Mouse (Mus musculus) lung, adult 2 months (tissue): Measurements from ENCODE around the gene Nab2. TPM values are rescaled to one million over a fixed set of nuclear protein-coding genes. Genes with fewer than 3 reads are reported as not detected.

Experiments
- DNase-seq: peaks from one replicate; pipeline ENCODE4 v3.0.0; 2022
- H3K4me1 ChIP-seq: fragments of 200-500 bp; 2 replicates; pipeline ENCODE4 v1.6.1; 2011; ENCODE audit warnings: low read length; ENCODE audit not compliant: control insufficient read depth, insufficient read depth
- H3K4me3 ChIP-seq: fragments of 200-500 bp; replicated peaks from 2 replicates; pipeline ENCODE3; 2011; ENCODE audit warnings: low read depth, mild to moderate bottlenecking, control low read depth, low read length; ENCODE audit errors: extremely low read depth
- CTCF ChIP-seq: fragments of 200-500 bp; IDR thresholded peaks from 2 replicates; pipeline ENCODE4 v1.5.1; 2011; ENCODE audit warnings: mild to moderate bottlenecking, low read length, control low read depth; ENCODE audit not compliant: insufficient read depth
- POLR2A ChIP-seq: fragments of 200-500 bp; IDR thresholded peaks from 2 replicates; pipeline ENCODE4 v1.6.1; 2011; ENCODE audit warnings: low read depth, mild to moderate bottlenecking, control low read depth, low read length, borderline replicate concordance; ENCODE audit errors: extremely low read depth
- WGBS: fragments of 180-500 bp; shearing (Covaris S2); methylation state at CpG from one replicate; pipeline ENCODE4 v1.1.7; 2018; 5-methylcytosine and 5-hydroxymethylcytosine counted together
- polyA plus RNA-seq: library from polyadenylated mRNA; depleted of rRNA; stranded (reverse); fragments of >200 nt; gene quantifications from 2 replicates; pipeline ENCODE4 v1.2.3, GENCODE M21; 2012; rRNA removed

Nab2 gene
- polyA plus RNA-seq, result 32.8 and 35.1 TPM in 2 replicates

GRCm38 (mm10) chr10:127668093-127669050 is at the start of gene Nab2:
Gene Nab2 (minus strand): TSS chr10:127668568.
- DNase-seq, result peak; percentile 79
- WGBS, result 1% methylated on average over 39 of the region's 40 CpGs
- peak within 1 kb of the TSS; percentile 69 for H3K4me3 ChIP-seq
- H3K4me1 ChIP-seq, result peaks cover 17% of the 10 kb centered on the region
- TF ChIP-seq POLR2A (peak; percentile 83), CTCF (no peak)

GRCm38 (mm10) chr10:127712736-127713135 is 44.4 kb upstream of the Nab2 start:
- 73% methylated on average over 6 of the region's 6 CpGs for WGBS
- DNase-seq, result no peak
- TF ChIP-seq POLR2A (no peak), CTCF (no peak)
- H3K4me3 ChIP-seq, result no peak overlapping the region
- H3K4me1 ChIP-seq, result no peaks in the 10 kb centered on the region

- Histone ChIP-seq H3K4me3 (no peak overlapping the region), H3K4me1 (no peaks in the 10 kb centered on the region)
- WGBS, result 73% methylated on average over 13 of the region's 13 CpGs
- no peak for DNase-seq
- TF ChIP-seq POLR2A (no peak), CTCF (no peak)
Observed at GRCm38 (mm10) chr10:127710331-127710730, 42.0 kb upstream of the Nab2 start.

DNA sequence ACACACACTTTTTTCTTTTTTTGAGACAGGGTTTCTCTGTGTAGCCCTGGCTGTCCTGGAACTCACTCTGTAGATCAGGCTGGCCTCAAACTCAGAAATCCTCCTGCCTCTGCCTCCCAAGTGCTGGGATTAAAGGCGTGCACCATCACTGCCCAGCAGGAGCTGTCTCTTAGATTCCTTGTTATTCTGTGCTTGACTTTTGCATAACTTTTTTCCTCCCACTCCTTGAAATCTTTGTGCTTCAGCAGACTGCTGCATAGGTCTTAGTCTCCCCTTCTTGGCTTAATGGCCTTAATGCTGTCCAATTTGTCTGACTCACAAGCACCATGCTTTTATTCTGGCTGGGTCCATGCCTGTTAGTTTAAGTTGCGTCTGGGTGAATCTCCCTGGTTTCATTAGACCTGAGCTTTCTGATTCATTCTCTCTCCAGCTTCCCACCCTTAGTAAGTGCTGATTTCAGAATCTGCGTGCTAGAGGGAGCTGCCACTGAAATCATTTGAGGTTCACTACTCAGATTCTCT is 40.5 kb upstream of the Nab2 start:
- TF ChIP-seq POLR2A (no peak), CTCF (no peak)
- DNase-seq, result no peak
- 81% methylated on average over 3 of the region's 3 CpGs for WGBS
- H3K4me1 ChIP-seq, result no peaks in the 10 kb centered on the region
- H3K4me3 ChIP-seq, result no peak overlapping the region

- TF ChIP-seq CTCF, result no peak
- no peak for TF ChIP-seq POLR2A
- WGBS, result 52% methylated on average over 7 of the region's 7 CpGs
- no peak overlapping the region for H3K4me3 ChIP-seq
- DNase-seq, result no peak
- H3K4me1 ChIP-seq, result no peaks in the 10 kb centered on the region
Observed at GRCm38 (mm10) chr10:127707721-127708120, 39.4 kb upstream of the Nab2 start.

DNA sequence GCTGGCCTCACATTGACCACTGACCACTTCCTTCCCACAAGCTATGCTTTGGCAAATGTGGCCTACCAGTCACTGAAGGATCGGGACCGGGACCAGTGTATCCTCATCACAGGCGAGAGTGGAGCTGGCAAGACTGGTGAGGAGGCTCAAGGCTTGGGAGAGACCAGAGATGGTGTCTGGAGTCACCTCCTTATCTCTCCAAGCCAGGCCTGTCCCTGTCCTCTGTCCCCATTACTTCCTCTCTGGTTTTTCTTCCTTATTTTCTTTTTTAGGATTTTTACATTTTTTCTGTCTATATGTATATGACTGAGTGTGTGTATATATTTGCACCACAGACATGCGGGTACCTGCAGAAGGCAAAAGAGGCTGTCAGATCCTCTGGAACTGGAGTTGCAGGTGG is 37.4 kb upstream of the Nab2 start:
- 89% methylated on average over 4 of the region's 4 CpGs for WGBS
- H3K4me3 ChIP-seq, result no peak overlapping the region
- H3K4me1 ChIP-seq, result no peaks in the 10 kb centered on the region
- TF ChIP-seq POLR2A, result no peak
- no peak for TF ChIP-seq CTCF
- DNase-seq, result no peak

DNA sequence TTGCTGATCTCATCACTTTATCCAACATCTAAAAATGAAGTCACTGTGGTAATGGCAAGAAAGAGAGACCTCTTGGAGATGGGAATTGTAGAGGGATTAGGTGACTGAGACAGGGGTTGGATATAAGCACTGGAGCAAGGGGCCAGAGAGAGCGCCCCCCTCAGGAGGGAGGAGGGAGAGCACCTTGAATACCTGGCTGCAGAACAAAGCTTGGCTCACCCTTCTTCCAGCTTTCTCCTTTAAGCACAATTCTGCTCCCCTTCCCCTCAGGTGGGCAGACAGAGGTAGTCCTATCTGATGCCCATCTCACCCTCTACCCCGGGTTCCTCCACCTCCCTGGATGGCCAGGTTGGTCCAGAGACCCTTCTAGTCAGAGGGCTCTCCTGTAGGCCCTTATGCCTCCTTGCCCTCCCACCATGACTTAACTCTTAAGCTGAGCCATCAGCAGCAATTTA is 36.4 kb upstream of the Nab2 start, which contains the start of gene Myo1a:
TSS of gene Myo1a (plus strand) at position 405 of the 455 bp plus-strand sequence.
- WGBS, result 54% methylated on average over 2 of the region's 2 CpGs
- TF ChIP-seq CTCF (no peak), POLR2A (no peak)
- no peaks in the 10 kb centered on the region for H3K4me1 ChIP-seq
- no peak for DNase-seq
- no peak within 1 kb of the TSS for H3K4me3 ChIP-seq

DNA sequence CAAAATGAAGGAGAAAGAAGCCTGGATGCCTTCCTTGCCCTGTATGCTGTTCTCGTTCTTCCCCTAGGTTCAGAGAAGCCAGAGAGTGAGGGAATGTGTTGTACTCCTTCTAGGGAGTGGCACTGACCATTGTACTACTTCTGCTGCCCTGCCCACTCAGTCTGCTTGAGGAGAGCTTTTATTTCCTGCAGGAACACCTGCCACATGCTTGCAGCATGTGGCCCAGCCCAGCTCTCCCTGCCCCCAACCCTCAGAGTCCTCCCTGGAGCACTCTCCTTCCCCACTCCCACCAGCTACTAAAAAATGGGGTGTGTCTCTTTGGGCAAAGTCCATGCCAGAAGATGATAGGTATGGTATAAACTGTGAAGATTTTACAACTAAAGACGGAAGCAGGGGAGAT is 35.9 kb upstream of the Nab2 start:
- Histone ChIP-seq H3K4me1 (no peaks in the 10 kb centered on the region), H3K4me3 (no peak overlapping the region)
- DNase-seq, result no peak
- no peak for TF ChIP-seq CTCF
- no peak for TF ChIP-seq POLR2A
- 35% methylated on average over 2 of the region's 2 CpGs for WGBS

DNA sequence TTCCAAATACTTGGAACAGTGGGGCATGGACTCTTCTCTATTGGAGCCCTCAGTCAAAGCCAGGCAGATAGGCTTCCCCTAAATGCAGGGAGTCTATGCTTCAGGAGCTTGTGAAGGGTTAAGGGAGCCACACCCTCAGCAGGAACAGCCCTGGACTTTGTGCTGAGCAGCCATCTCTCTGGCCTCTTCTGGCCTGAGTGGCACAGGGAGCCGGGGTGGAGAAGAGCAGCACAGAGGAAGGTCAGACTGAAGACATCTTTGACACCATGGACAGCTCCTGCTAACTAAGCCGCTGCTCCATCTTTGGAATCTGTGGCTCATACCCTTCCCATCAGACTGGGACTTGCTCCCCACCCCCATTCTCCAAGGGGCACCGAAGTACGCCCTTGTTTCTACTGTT is 34.9 kb upstream of the Nab2 start:
- Histone ChIP-seq H3K4me3 (no peak overlapping the region), H3K4me1 (no peaks in the 10 kb centered on the region)
- WGBS, result 41% methylated on average over 4 of the region's 4 CpGs
- DNase-seq, result no peak
- TF ChIP-seq POLR2A (no peak), CTCF (no peak)
